Mouse (Mus musculus) central nervous system, embryonic 18 days (tissue): ENCODE data around the gene Adamtsl1. TPM values are rescaled to one million over a fixed set of nuclear protein-coding genes. Genes with fewer than 3 reads are reported as not detected.

Source experiments
- polyA plus RNA-seq: library from polyadenylated mRNA; depleted of rRNA; stranded (reverse); fragments of >200 nt; gene quantifications from 2 replicates; pipeline ENCODE4 v1.2.3, GENCODE M21; 2012; rRNA removed

Gene Adamtsl1
- polyA plus RNA-seq: 4.4 and 5.2 TPM in 2 replicates

GRCm38 (mm10) chr4:85513792-85514191, at the start of gene Adamtsl1:
TSS of gene Adamtsl1 (plus strand) at chr4:85514172.

